Mouse (Mus musculus): ENCODE measurements at regions not wholly inside any gene's neighbourhood (a gene's known extent, or its start where the extent isn't known, plus 50 kb on each side); places are given as distances from the start of the nearest gene placed in this dataset.

GRCm38 (mm10) chr6:14081884-14082283 is 210.6 kb upstream of the 2610001J05Rik start:
- intact Hi-C loops (cut with DNase I): no loop called here

GRCm38 (mm10) chr6:14063735-14064134 is 192.4 kb upstream of the 2610001J05Rik start:
- DNase-seq (ENCODE audit: low spot score in 2 of 2): peak; percentile 9 to 71
- intact Hi-C loops (cut with DNase I): no loop called here

More at GRCm38 (mm10) chr6:14081884-14082283, 210.6 kb upstream of the 2610001J05Rik start:
- DNase-seq (ENCODE audit: low spot score in 2 of 2): no peak

GRCm38 (mm10) chr6:14046560-14046959 is 175.2 kb upstream of the 2610001J05Rik start:
- no peak for DNase-seq (ENCODE audit: low spot score in 2 of 2)
- intact Hi-C loops (cut with DNase I): no loop called here

GRCm38 (mm10) chr6:14044654-14045053 is 173.3 kb upstream of the 2610001J05Rik start:
- intact Hi-C loops (cut with DNase I): no loop called here
- DNase-seq (ENCODE audit: low spot score in 2 of 2): no peak

DNA sequence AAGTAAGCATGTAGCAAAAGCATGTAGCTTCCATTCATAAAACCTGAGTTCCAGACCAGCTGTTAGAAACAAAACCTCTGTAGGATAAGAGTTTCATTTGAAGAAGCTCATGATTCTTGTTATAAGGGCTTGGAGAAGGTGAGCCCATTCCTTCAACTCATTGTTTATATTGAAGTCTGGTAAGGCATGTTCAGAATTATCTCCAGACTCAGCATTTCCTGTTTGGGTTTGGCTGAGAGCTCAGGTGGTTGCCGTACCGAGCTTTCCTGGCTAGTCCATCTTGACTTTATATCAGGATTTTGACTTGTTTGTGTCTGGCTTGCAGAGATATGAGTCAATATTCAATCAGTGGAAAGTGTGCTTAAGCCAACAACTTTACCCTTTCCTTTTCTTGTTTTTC is 154.6 kb upstream of the 2610001J05Rik start:
- intact Hi-C loops (cut with DNase I): no loop called here
- DNase-seq (ENCODE audit: low spot score in 2 of 2): no peak

DNA sequence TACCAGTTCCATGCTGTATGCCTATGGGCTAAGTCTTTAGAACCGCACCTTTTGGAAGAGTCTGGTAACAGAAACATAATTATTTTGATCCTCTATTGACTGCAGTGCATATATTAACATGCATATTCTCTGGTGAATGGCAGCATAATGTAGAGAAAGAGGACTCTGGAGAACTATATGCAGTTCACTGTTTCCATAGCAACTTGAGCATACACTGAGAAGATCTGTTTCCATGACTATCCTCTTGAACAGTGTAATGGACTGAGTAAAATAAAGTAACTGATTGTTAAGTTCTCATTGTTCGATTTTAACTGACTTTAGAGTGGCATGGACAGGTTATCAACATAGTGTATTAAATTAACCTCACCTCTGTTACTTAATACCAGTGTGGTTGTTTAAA is 147.6 kb upstream of the 2610001J05Rik start:
- intact Hi-C loops (cut with DNase I): no loop called here
- DNase-seq (ENCODE audit: low spot score in 2 of 2): peak; percentile 9 to 50

- intact Hi-C loops (cut with DNase I): no loop called here
Observed at GRCm38 (mm10) chr6:13982606-13983389, 111.5 kb upstream of the 2610001J05Rik start.

GRCm38 (mm10) chr6:13974710-13975506 is 103.6 kb upstream of the 2610001J05Rik start:
- DNase-seq (ENCODE audit: low spot score in 2 of 2): peak; percentile 7 to 11
- intact Hi-C loops (cut with DNase I): no loop called here

More at GRCm38 (mm10) chr6:13982606-13983389, 111.5 kb upstream of the 2610001J05Rik start:
- DNase-seq (ENCODE audit: low spot score in 2 of 2): peak; percentile 25 to 37

DNA sequence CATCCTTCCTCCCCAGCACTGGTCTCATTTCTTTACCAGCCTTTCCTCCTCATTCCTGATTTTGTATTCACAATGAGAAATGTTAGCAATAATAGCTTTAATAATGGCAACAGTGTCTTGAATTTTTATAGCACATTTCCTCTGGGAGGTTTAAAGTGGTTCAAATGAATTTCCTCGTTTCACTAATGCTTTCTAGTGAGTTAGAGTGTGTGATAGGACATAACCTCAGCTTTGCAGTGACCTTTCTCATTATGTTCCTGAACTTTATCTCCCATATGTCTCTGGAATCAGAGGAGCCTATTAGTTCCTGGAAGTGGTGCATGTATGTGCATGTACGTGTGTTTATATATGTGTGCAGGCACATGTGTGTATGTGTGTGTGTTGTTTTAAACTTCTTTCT is 93.2 kb upstream of the 2610001J05Rik start:
- DNase-seq (ENCODE audit: low spot score in 2 of 2): no peak
- intact Hi-C loops (cut with DNase I): no loop called here

GRCm38 (mm10) chr6:13964013-13964412 is 92.7 kb upstream of the 2610001J05Rik start:
- intact Hi-C loops (cut with DNase I): no loop called here

DNA sequence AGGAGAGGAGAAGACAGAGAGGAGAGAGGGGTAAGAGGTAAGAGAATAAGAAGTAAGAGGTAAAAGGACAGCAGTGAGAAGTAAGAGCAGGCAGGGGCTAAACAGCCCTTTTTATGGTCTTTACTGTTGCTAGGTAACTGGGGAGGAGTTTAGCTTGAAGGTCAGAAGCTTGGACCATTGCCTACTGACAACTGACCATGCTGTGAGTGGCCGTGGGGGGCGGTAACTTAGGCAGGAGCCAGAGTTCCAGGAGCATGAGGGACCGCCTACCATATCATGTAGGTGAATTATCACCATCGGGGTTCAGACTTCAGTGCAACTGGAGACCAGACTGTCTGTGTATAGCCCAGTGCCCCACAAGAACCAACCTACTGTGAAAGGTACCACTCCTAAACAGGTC is 78.3 kb upstream of the 2610001J05Rik start:
- DNase-seq (ENCODE audit: low spot score in 2 of 2): no peak
- intact Hi-C loops (cut with DNase I): no loop called here

More at GRCm38 (mm10) chr6:13964013-13964412, 92.7 kb upstream of the 2610001J05Rik start:
- no peak for DNase-seq (ENCODE audit: low spot score in 2 of 2)

GRCm38 (mm10) chr6:13920809-13921760 is 49.8 kb upstream of the 2610001J05Rik start:
- no peak for DNase-seq (ENCODE audit: low spot score in 2 of 2)
- intact Hi-C loops (cut with DNase I): no loop called here
